Mouse (Mus musculus) olfactory bulb, adult 2 months (tissue): Measurements from ENCODE around the gene Dlec1.

ENCODE experiments used
- CTCF ChIP-seq: fragments of 200-500 bp; IDR thresholded peaks from 2 replicates; pipeline ENCODE4 v1.5.1; 2012; ENCODE audit warnings: low read depth, mild to moderate bottlenecking, low read length, moderate library complexity; ENCODE audit not compliant: insufficient read depth
- POLR2A ChIP-seq: fragments of 200-500 bp; IDR thresholded peaks from 2 replicates; pipeline ENCODE4 v1.6.1; 2012; ENCODE audit warnings: mild to moderate bottlenecking, low read depth, low read length, moderate library complexity; ENCODE audit not compliant: insufficient read depth

- no peak for TF ChIP-seq CTCF
- TF ChIP-seq POLR2A = peak; percentile 26; the same call in 1 of the 2 replicates
Observed at GRCm38 (mm10) chr9:119101992-119102782, at the start of gene Dlec1.
